21 mouse cellular contexts compared by ENCODE assay signal in genomic region chr19:32298221-32298620, GRCm38 (mm10).
A peak's percentile ranks its signal among the peaks of the same experiment; 100 is the strongest.
DNase-seq lines count a peak whose midpoint lies in the region; ATAC-seq and TF ChIP-seq lines count a peak whose summit lies in the region.
"Had no signal": no experiment of that assay in that cellular context is flagged by ENCODE, and none has a peak within 500 bp of the region (broad histone marks: within the 10 kb centered on the region; RNA-seq: fewer than 3 reads in every experiment).

No protein-coding gene starts in this region.

- 66% methylated on average over 7 of the region's 7 CpGs for WGBS in lung, adult 2 months
- 65% methylated on average over 7 of the region's 7 CpGs for WGBS in intestine, embryonic 16.5 days

- H3K9me3 ChIP-seq in intestine, embryonic 16.5 days (ENCODE audit: control insufficient read depth, low read length) = no peaks in the 10 kb centered on the region
- H3K9me3 ChIP-seq: G1E; limb, embryonic 13.5 days; midbrain, embryonic 10.5 days had no signal

- H3K4me3 ChIP-seq in lung, adult 2 months (replicated peaks; ENCODE audit: extremely low read depth, low read depth, low read length) = no peak overlapping the region
- no peak overlapping the region for H3K4me3 ChIP-seq in intestine, embryonic 16.5 days (ENCODE audit: low read length)
- H3K4me3 ChIP-seq: limb, embryonic 13.5 days; midbrain, embryonic 10.5 days had no signal

- ATAC-seq in intestine, embryonic 16.5 days = peak; percentile 55
- ATAC-seq: CD4-positive, CD25-positive, alpha-beta regulatory T cell, adult 4 months; hindbrain, embryonic 16.5 days had no signal

- TF ChIP-seq CTCF in lung, adult 2 months (IDR thresholded peaks at IDR 0.05; ENCODE audit: insufficient read depth, low read length) = no peak

- DNase-seq in lung, postnatal 14 days = peak; percentile 31
- no peak for DNase-seq in lung, adult 2 months
- DNase-seq in fat pad, adult 2 months (ENCODE audit: extremely low read depth, low read depth, low spot score) = peak; percentile 88
- DNase-seq in yolk sac, embryonic 10.5 days (ENCODE audit: low spot score) = peak; percentile 55
- no peak for DNase-seq in adrenal gland, postnatal 4 days (ENCODE audit: low spot score in 2 of 2)
- no peak for DNase-seq in layer of hippocampus, adult 9-10 months (ENCODE audit: low spot score)
- DNase-seq in gastrocnemius, postnatal 10 days = no peak
- DNase-seq: cerebellum, adult 2 months; gastrocnemius, postnatal 36 days; heart, postnatal 14 days; kidney, adult 2 months; kidney, postnatal 36 days; lung, embryonic 14.5 days; retina, postnatal 1 day had no signal

- no peak for TF ChIP-seq POLR2A in lung, adult 2 months (IDR thresholded peaks at IDR 0.05; ENCODE audit: borderline replicate concordance, extremely low read depth, low read depth, low read length)

- no peak overlapping the region for H3K27ac ChIP-seq in intestine, embryonic 16.5 days (ENCODE audit: low read length)
- H3K27ac ChIP-seq: limb, embryonic 13.5 days; midbrain, embryonic 10.5 days had no signal

- no peak overlapping the region for H3K4me2 ChIP-seq in intestine, embryonic 16.5 days (ENCODE audit: low read depth, low read length)
- H3K4me2 ChIP-seq: heart, embryonic 11.5 days; limb, embryonic 13.5 days; lung, embryonic 14.5 days had no signal

- H3K27me3 ChIP-seq in intestine, embryonic 16.5 days (replicated peaks; ENCODE audit: control insufficient read depth, insufficient read depth, low read length) = no peaks in the 10 kb centered on the region
- H3K27me3 ChIP-seq: limb, embryonic 13.5 days had no signal

- no peak overlapping the region for H3K9ac ChIP-seq in intestine, embryonic 16.5 days (ENCODE audit: low read depth, low read length)
- H3K9ac ChIP-seq: limb, embryonic 13.5 days; lung, embryonic 14.5 days had no signal

- H3K36me3 ChIP-seq in intestine, embryonic 16.5 days (ENCODE audit: control insufficient read depth, insufficient read depth, low read length) = no peaks in the 10 kb centered on the region

- H3K4me1 ChIP-seq in lung, adult 2 months (ENCODE audit: control insufficient read depth, insufficient read depth, low read length) = peaks cover 16% of the 10 kb centered on the region
- H3K4me1 ChIP-seq in intestine, embryonic 16.5 days (ENCODE audit: control insufficient read depth, insufficient read depth, low read length) = peaks cover 25% of the 10 kb centered on the region

Comparison
In these comparisons a context has a peak if more than half of its experiments do, and no peak if none do; other contexts are left out.
1. DNase-seq: peak in lung, postnatal 14 days (single experiment), fat pad, adult 2 months (single experiment) and yolk sac, embryonic 10.5 days (single experiment); none in lung, adult 2 months (single experiment), adrenal gland, postnatal 4 days (0 of 2), layer of hippocampus, adult 9-10 months (single experiment) and gastrocnemius, postnatal 10 days (single experiment).